Mouse (Mus musculus): Measurements from ENCODE around the gene Ntrk2.

DNA sequence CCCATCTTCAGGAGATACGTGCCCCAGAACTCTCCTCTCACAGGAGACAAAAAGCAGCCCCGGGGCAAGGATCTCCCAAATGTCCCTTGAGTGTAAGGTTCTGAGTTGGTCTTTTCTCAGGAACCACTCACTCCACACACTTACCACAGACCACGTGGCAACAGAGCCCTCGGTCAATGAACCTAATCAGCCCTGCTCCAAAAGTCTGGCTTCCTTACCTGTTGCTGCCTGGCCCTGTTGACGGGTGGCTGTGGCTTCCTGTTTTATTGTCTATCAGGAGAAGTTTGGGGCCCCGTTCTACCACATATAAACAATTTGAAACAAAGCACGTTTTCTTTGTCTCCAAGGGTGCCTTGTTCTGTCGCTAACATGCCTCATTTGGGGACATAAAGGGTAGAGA lies 357.6 kb downstream of the Ntrk2 start:
- TF ChIP-seq CTCF (IDR thresholded peaks at IDR 0.05; ENCODE audit: borderline replicate concordance, extremely low read depth, insufficient read depth, insufficient read length) (no peak), POLR2A (IDR thresholded peaks at IDR 0.05; ENCODE audit: borderline replicate concordance, extremely low read depth, insufficient read depth, insufficient read length, poor library complexity, severe bottlenecking) (no peak)
